Mouse (Mus musculus): ENCODE data around the gene Capn10.
"Not testable (repeated sequence)": the region's sequence is repeated elsewhere in the genome, so short reads cannot be mapped to it uniquely, and the experiment has no call there.

Capn10 gene

DNA sequence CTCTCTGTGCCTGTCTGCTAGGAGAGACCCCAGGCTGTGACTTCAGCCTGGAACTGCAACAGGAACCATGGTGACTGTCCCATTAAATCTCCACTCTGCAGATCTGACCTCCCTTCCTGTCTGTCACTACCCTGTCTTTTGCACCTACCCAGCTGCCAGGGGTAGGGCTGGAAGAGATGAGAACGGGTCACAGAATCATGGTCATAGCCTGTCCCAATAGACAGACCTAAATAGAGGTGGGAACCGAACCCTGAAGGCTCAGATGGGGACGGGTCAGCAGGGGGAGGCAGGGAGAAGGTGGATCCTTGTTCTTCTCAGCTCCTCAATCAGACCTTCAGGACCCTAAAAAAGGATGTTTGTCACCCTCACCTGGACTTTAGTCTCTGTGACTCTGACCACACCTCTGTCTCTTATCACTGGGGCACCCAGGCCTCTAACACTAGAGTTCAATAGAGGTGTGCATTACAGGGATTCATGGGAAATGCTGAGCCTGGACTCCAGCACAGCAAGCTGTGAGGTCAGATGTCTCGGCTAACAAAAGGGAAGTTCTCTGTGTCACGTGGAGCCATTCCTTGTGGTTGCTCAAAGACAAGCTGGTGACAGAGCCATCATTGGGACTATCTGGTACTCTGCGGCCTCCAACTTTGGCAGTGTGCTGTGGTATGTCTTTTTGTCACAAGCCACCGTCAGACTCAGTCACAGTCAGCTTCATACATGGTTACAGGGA lies 13.5 kb upstream of the Capn10 start:
- DNase-seq, result no peak

DNA sequence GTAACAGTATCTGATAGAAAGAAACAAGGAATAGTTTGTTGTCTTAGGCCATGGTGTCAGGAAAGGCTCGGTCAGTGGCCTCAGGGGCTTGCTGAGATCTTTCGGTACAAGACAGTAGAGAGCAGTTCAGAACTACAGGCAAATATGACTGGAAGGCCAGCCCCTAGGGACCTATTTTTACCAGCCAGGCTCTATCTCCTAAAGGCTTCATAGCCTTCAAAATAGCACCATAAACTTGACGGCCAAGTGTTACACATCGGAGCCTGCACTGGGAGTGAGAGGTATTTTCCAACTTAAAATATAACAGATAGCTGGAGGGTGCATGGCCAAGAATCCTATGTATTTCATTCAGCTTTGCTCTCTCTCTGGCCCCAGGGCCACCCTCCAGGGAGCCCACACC lies 12.7 kb upstream of the Capn10 start:
- DNase-seq, result no peak

DNA sequence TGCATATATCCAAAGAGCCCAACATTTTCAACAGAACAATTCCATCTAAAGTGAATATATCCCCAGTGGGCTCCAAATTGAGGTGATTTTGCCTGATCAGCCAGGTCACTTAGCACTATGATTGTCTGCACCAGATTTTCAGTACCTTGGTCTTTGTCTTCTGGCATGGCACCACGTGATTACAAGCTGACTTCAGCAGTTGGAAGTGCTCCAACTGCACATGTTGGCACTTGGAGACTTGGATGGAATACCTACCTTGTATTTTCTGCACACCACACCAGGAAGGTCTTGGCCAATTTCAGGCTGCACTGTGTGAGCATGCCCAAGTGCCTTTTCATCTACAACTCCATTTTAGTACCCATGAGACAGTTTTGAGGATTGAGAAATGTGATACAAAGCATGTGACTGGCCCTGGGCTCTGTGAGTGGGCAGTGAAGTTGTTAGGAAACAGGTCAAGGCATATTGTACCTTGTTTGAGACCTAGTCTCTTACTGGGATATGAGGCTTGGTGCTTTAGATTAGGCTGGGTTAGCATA lies 3.9 kb upstream of the Capn10 start:
- no peak for DNase-seq

GRCm38 (mm10) chr1:92933611-92934010 lies 565 bp upstream of the Capn10 start:
- no peak for DNase-seq

DNA sequence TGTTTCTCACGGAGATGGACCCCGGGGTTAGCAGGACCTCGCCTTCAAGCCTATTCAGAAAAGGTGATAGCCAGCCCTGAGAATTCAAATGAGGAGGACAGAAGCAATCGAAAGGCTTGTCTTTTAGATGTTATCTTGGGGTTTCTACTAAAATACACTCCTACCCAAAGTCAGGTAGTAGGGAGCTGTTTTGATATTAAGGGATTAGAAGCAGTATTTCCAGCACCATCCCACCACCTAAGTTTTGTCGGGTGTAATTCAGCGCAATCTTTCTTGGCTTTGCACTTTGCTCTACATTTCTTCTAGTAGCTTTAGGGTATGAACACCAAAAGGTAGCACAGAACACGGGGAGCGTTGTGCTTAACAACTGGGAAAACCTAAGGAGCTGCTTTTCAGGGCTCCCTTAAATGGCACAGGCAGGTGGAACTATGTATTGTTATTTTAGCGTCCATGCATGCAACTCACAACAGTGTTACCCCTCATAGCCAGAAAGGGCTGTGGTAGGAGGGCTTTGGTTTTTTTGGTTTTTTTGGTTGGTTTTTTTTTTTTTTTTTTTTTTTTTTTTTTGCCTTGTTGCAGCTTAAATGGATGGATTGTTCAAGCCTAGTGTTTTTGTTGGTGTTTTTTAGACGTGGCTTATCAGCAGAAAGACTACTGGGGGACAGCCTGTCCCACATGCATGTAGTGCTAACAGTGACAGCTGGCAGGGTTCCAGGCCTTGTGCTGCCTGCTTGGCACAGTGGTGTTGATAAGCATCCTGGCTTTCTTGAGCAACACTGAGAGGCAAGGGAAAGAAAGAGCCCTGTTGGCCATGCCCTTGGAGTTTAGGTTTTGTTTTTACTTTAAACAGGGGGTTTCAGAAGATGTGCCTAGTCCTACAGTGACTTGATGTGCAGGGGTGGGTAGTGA lies 1.1 kb downstream of the Capn10 start:
- DNase-seq, result peak; percentile 43

DNA sequence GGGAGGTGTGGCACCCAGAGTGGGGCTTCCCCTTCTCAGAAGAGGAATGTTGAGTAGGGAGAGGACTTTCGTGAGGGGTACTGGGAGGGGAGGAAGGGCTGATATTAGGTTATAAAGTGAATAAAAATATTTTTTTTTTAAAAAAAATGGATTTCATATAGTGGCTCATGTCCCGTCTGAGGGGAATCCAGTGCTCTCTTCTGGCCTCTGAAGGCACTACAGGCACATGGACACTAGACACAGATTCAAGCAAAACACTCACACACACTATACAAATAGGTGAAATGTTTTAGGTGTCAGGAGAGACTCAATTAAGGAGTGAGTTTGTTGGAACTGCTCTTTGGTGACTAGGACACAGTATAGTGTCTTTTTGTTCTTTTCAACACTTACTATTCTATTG lies 1.8 kb downstream of the Capn10 start:
- no peak for DNase-seq

GRCm38 (mm10) chr1:92936467-92936866 lies 2.3 kb downstream of the Capn10 start:
- DNase-seq, result no peak

GRCm38 (mm10) chr1:92937797-92938196 lies 3.6 kb downstream of the Capn10 start:
- no peak for DNase-seq

DNA sequence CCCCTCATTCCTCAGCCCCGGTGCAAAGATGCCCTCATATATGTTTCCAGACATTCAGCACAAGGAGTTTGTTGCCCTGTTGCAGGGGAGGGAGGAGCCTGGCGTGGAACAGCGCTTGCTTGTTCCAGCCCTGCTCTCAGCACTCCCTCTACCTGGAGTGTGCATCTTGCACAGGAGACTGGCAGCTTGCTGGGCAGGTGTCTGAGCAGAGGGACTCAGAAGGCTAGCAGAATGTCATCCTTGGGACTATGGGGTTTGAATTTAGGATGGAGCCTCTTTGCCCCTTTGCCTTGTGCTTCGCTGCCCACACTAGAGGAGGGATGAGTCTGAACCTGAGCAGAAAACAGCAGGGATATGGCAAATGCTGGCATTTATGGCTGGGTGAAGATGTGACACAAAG lies 5.6 kb downstream of the Capn10 start:
- no peak for DNase-seq

DNA sequence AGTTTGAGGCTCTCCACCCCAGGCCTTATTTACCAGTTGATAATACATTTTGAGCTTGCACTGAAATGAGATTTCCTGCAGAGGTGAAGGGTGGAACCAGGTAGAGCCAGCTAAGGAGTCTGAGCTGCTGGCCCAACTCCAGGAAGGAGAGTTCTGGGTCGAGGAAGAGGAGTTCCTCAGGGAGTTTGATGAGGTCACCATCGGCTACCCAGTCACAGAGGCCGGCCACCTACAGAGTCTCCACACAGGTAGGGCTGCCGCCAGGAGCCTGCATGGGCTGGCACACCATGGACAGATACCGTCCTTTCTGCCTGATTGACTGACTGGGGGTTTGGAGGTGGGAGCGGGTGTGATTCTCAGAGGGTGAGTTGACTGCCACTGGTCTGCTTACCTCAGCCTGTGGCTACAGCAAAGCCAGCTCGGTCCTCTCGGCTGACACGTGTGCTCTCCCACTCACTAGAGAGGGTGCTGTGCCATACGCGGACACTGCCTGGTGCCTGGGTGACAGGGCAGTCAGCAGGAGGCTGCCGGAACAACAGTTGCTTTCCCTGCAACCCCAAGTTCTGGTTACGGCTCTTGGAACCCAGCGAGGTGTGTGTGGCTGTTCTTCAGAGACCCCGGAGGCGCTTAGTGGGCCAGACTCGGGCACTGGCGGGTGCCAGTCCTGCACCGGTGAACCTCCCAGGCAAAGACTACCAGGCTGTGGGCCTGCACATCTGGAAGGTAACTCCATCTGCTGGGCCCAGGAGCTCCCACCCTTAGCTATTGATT lies 9.2 kb downstream of the Capn10 start:
- no peak for DNase-seq

GRCm38 (mm10) chr1:92947966-92948365 lies 13.8 kb downstream of the Capn10 start:
- DNase-seq, result no peak

DNA sequence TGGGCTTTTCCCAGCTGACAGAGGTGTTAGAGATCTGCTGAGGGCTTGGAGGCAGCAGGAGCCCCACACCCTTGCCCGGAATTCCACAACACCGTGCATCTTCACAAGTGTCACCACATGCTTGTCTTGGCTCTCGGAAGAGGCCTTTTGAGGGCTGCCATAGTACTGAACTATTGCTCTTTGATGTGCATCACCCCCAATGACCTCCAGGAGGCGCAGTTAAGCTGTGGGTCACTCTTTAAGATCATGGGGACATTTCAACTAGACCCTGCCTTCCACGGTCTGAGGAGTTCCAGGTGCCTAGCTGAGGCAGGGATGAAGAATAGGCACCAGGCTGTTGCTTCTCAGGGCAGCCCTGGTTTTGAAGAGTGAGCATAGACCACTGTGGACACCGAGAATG lies 15.2 kb downstream of the Capn10 start:
- peak; percentile 22 for DNase-seq

- no peak for DNase-seq
Measured at GRCm38 (mm10) chr1:92950607-92951006, 16.4 kb downstream of the Capn10 start, which contains the start of gene Gpr35. Gene Gpr35 (plus strand): TSS chr1:92950865.

DNA sequence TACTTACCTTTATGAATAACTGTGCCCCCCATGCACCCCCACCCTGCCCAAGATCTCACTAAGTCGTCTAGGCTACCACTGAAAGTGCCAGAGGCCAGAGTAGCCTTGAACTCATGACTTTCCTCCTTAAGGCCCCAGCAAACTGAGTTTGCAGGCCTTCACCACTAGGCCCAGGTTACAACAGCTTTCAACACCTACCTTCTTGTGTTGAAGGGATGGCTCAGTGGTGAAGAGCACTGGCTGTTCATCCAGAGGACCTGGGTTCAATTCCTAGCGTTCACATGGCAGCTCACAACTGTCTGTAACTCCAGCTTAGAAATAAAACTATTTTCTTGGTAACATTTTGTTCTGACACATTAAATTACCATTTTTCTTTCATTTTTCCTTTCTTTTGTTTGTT lies 19.5 kb downstream of the Capn10 start:
- no peak for DNase-seq

GRCm38 (mm10) chr1:92956571-92957335 lies 22.6 kb downstream of the Capn10 start:
- DNase-seq, result peak; percentile 80

- DNase-seq, result no peak
Measured at GRCm38 (mm10) chr1:92958999-92959398, 24.8 kb downstream of the Capn10 start.

DNA sequence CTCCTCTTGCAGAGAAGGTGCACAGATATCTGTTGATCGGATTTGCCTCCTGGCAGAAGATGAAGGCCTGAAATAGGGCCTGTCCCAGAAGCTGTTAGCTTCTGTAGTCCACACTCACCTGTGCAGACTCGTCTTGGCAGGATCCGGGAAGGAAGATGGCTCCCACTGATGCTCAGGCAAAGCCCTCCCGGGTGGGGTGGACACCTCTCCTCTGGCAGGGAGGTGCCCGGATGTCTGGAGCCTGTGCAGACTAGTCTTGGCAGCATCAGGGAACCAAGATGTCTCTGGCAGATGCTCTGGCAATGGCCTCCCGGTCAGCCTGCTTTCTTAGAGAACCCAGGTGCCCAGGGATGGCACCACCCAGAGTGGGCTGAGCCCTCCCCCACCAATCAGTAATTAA lies 36.6 kb downstream of the Capn10 start:
- not testable (repeated sequence) for DNase-seq

DNA sequence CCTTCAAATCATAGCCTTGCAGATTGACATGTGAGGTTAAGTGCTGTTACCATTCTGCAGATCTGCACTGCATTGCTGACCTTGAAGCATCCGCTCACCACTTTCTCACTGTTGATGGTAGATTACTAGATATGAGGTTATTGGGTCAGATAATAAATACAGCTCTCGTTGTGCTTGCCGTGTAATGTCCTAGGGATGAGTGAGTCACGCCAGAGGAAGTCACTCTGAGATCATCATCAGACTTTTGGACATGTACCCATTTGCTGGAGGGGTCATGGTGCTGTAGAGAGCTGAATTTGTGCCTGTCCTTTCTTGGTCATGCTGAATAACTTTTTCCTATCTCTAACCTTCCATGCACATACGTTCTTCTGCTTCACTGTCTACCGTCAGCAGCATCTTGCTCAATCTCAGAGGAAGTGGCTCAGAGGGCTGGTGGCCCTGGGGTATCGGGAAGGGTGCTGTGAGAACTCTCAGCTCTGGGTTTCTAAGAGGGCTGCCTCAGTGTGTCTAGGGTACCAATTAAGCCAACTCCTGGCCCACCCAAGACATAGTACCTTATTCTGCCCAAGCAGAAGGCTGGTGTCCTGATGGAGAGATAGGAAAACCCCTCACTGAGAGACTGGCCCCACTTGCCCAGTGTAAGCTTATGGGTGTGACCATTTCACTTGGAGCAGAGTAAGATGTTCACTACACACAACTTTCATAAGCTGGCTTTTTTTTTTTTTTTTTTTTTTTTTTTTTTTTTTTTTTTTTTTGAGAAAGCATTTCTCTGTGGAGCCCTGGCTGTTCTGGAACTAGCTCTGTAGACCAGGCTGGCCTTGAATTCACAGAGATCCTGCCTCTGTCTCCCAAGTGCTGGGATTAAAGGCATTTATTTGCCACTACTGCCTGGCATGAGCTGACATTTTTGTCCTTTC lies 38.0 kb downstream of the Capn10 start:
- no peak for DNase-seq

- DNase-seq, result peak; percentile 62
Measured at GRCm38 (mm10) chr1:92972854-92973253, 38.7 kb downstream of the Capn10 start.

DNA sequence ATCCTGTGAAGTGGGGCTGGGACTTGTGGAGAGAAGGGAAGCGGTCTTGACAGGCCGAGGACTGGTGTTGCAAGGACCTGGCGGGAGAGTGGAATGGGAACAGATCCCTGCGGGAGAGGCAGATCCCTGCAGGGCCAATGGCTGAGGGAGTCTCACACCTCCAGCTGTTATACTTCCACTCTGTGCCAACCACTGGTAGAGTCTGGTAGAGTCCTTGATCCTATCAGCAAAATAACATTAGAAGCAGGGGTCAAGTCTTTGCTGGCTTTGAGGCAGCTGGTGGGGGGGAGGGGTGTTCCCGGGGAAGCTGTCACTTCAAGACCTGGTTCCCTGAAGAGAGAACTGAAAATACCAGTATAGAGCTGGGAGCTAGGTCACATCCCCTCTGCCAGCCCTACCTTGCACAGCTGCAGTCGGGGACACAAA lies 42.0 kb downstream of the Capn10 start:
- DNase-seq, result peak; percentile 49

- DNase-seq, result no peak
Measured at GRCm38 (mm10) chr1:92978645-92979044, 44.5 kb downstream of the Capn10 start.
